Mouse (Mus musculus): Measurements from ENCODE around the gene Uxt. TPM values are rescaled to one million over a fixed set of nuclear protein-coding genes. Genes with fewer than 3 reads are reported as not detected.

Gene Uxt
- 53.4 and 53.7 TPM in 2 replicates for polyA plus RNA-seq (2015; fragmentation: Nextera tagmentation; extraction: Ambion mirVana)

GRCm38 (mm10) chrX:20961477-20962378 is at the start of gene Uxt:
Gene Uxt (minus strand): TSS chrX:20962017.
- Histone ChIP-seq H3K36me3 (replicated peaks; ENCODE audit: insufficient read depth, low read length) (peaks cover 3% of the 10 kb centered on the region), H3K9ac (replicated peaks) (peak within 1 kb of the TSS; percentile 60), H3K4me1 (ENCODE audit: insufficient read depth) (no peaks in the 10 kb centered on the region), H3K4me3 (ENCODE audit: low read depth, low read length) (peak within 1 kb of the TSS; percentile 60), H3K27me3 (ENCODE audit: insufficient read depth, low read length) (no peaks in the 10 kb centered on the region), H3K4me2 (ENCODE audit: low read depth, low read length) (peak within 1 kb of the TSS; percentile 68), H3K27ac (ENCODE audit: low read depth) (peak within 1 kb of the TSS; percentile 96), H3K9me3 (ENCODE audit: low read length) (no peaks in the 10 kb centered on the region)
- WGBS (ENCODE audit: insufficient replicate concordance): 18% methylated on average over 57 of the region's 57 CpGs
- peak; percentile 91 for DNase-seq
- TF ChIP-seq EP300 (IDR thresholded peaks at IDR 0.05; ENCODE audit: low read depth): peak; percentile 25; the same call in 1 of the 2 replicates
- peak; percentile 42 for TF ChIP-seq CTCF (IDR thresholded peaks at IDR 0.05; ENCODE audit: low read depth)
- ATAC-seq: peak; percentile 92

GRCm38 (mm10) chrX:20980901-20981300 is 19.1 kb upstream of the Uxt start:
- Histone ChIP-seq H3K4me3 (ENCODE audit: low read depth, low read length) (no peak overlapping the region), H3K4me1 (ENCODE audit: insufficient read depth) (no peaks in the 10 kb centered on the region), H3K36me3 (replicated peaks; ENCODE audit: insufficient read depth, low read length) (no peaks in the 10 kb centered on the region), H3K4me2 (ENCODE audit: low read depth, low read length) (no peak overlapping the region), H3K9me3 (ENCODE audit: low read length) (no peaks in the 10 kb centered on the region), H3K27ac (ENCODE audit: low read depth) (no peak overlapping the region), H3K27me3 (ENCODE audit: insufficient read depth, low read length) (no peaks in the 10 kb centered on the region), H3K9ac (replicated peaks) (no peak overlapping the region)
- WGBS (ENCODE audit: insufficient replicate concordance): 26% methylated on average over 1 of the region's 1 CpGs
- no peak for TF ChIP-seq CTCF (IDR thresholded peaks at IDR 0.05; ENCODE audit: low read depth)
- TF ChIP-seq EP300 (IDR thresholded peaks at IDR 0.05; ENCODE audit: low read depth): no peak
- ATAC-seq (no peak), DNase-seq (no peak)

DNA sequence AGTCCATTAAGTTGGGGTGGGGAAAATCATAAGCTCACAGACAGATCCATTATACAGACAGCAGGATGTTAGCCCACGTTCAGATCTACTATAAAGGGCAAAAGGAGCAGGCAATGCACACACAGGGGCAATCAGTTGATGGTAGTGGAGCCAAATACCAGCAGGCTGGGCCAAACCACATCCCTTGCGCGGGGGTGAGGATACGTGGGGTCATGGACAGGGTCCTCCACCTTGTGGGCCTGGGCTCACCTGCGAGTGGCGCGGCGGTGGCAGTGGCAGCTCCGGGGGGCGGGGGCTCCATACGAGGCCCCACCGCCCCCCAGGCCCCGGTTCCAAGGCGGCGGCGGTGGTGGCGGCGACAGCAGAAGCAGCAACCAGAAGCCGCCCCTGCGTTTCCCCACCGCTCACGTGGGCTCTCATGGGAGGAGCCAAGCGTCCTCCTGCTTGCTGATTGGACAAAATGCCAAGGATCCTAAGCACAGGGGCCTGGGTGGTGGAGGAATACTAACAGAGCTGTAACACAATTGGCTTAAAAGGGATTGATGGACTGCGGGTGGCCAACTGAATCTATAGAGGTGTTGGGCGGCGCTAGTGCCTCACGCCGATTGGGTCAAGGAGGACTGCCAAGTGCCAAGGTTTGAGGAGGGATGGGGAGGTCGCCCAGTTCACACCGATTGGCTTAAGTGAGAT is 11.5 kb downstream of the Uxt start, which contains the start of gene Elk1:
TSS of gene Elk1 (minus strand) at position 418 of the 690 bp plus-strand sequence.
- peak; percentile 87 for DNase-seq
- no peaks in the 10 kb centered on the region for H3K27me3 ChIP-seq (ENCODE audit: insufficient read depth, low read length)
- TF ChIP-seq CTCF (IDR thresholded peaks at IDR 0.05; ENCODE audit: low read depth): no peak
- no peak for TF ChIP-seq EP300 (IDR thresholded peaks at IDR 0.05; ENCODE audit: low read depth)
- H3K4me3 ChIP-seq (ENCODE audit: low read depth, low read length): peak within 1 kb of the TSS; percentile 66
- peak within 1 kb of the TSS; percentile 72 for H3K9ac ChIP-seq (replicated peaks)
- H3K9me3 ChIP-seq (ENCODE audit: low read length): no peaks in the 10 kb centered on the region
- H3K4me2 ChIP-seq (ENCODE audit: low read depth, low read length): peak within 1 kb of the TSS; percentile 70
- peak; percentile 95 for ATAC-seq
- no peaks in the 10 kb centered on the region for H3K4me1 ChIP-seq (ENCODE audit: insufficient read depth)
- H3K36me3 ChIP-seq (replicated peaks; ENCODE audit: insufficient read depth, low read length): no peaks in the 10 kb centered on the region
- peak within 1 kb of the TSS; percentile 80 for H3K27ac ChIP-seq (ENCODE audit: low read depth)
- 15% methylated on average over 30 of the region's 30 CpGs for WGBS (ENCODE audit: insufficient replicate concordance)

DNA sequence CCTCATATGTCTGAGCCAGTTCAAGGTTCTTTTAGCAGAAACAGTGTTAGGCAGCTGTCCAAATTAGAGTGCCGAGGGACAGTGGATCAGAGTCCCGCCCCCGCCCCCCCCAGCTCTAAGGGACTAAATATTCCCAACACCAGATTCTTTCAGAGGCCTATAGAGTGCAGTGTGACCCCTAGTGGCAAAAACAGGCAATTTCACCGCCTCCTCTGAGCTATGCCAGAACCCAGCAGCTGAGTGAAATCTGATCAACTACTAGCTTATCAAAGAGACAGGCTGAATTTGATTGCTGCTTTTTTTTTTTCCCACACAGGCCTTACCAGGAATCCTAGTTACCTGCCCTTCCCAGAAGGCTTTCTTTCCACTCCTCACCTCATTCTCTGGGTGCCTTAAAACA is 15.8 kb downstream of the Uxt start:
- 8% methylated on average over 4 of the region's 4 CpGs for WGBS (ENCODE audit: insufficient replicate concordance)
- no peak for ATAC-seq
- TF ChIP-seq CTCF (IDR thresholded peaks at IDR 0.05; ENCODE audit: low read depth) (peak; percentile 64), EP300 (IDR thresholded peaks at IDR 0.05; ENCODE audit: low read depth) (no peak)
- Histone ChIP-seq H3K9me3 (ENCODE audit: low read length) (no peaks in the 10 kb centered on the region), H3K4me1 (ENCODE audit: insufficient read depth) (no peaks in the 10 kb centered on the region), H3K27ac (ENCODE audit: low read depth) (no peak overlapping the region), H3K9ac (replicated peaks) (no peak overlapping the region), H3K36me3 (replicated peaks; ENCODE audit: insufficient read depth, low read length) (no peaks in the 10 kb centered on the region), H3K27me3 (ENCODE audit: insufficient read depth, low read length) (no peaks in the 10 kb centered on the region), H3K4me2 (ENCODE audit: low read depth, low read length) (no peak overlapping the region), H3K4me3 (ENCODE audit: low read depth, low read length) (no peak overlapping the region)
- DNase-seq: peak; percentile 41

- H3K4me1 ChIP-seq (ENCODE audit: insufficient read depth): no peaks in the 10 kb centered on the region
- H3K36me3 ChIP-seq (replicated peaks; ENCODE audit: insufficient read depth, low read length): no peaks in the 10 kb centered on the region; the same call in 1 of the 2 replicates
- no peak for TF ChIP-seq EP300 (IDR thresholded peaks at IDR 0.05; ENCODE audit: low read depth)
- TF ChIP-seq CTCF (IDR thresholded peaks at IDR 0.05; ENCODE audit: low read depth): no peak
- DNase-seq (peak; percentile 48), ATAC-seq (peak; percentile 57)
- H3K9ac ChIP-seq (replicated peaks): no peak overlapping the region
- H3K9me3 ChIP-seq (ENCODE audit: low read length): no peaks in the 10 kb centered on the region
- H3K27me3 ChIP-seq (ENCODE audit: insufficient read depth, low read length): no peaks in the 10 kb centered on the region
- H3K4me3 ChIP-seq (ENCODE audit: low read depth, low read length): no peak overlapping the region
- 58% methylated on average over 1 of the region's 1 CpGs for WGBS (ENCODE audit: insufficient replicate concordance)
- H3K4me2 ChIP-seq (ENCODE audit: low read depth, low read length): no peak overlapping the region
- no peak overlapping the region; the same call in 1 of the 2 replicates for H3K27ac ChIP-seq (ENCODE audit: low read depth)
Measured at GRCm38 (mm10) chrX:20931963-20932362, 29.9 kb downstream of the Uxt start.

- H3K4me3 ChIP-seq (ENCODE audit: low read depth, low read length): 0 out of 2 replicates have a peak within 1 kb of the TSS, but pooled peaks have one; percentile 17
- DNase-seq (no peak), ATAC-seq (peak; percentile 52; the same call in 1 of the 2 replicates)
- H3K27ac ChIP-seq (ENCODE audit: low read depth): peak within 1 kb of the TSS; percentile 60
- H3K4me2 ChIP-seq (ENCODE audit: low read depth, low read length): peak within 1 kb of the TSS; percentile 26; the same call in 1 of the 2 replicates
- WGBS (ENCODE audit: insufficient replicate concordance): 43% methylated on average over 1 of the region's 1 CpGs
- no peaks in the 10 kb centered on the region for H3K9me3 ChIP-seq (ENCODE audit: low read length)
- no peaks in the 10 kb centered on the region; the same call in 1 of the 2 replicates for H3K36me3 ChIP-seq (replicated peaks; ENCODE audit: insufficient read depth, low read length)
- H3K27me3 ChIP-seq (ENCODE audit: insufficient read depth, low read length): no peaks in the 10 kb centered on the region
- no peak for TF ChIP-seq CTCF (IDR thresholded peaks at IDR 0.05; ENCODE audit: low read depth)
- TF ChIP-seq EP300 (IDR thresholded peaks at IDR 0.05; ENCODE audit: low read depth): no peak
- no peaks in the 10 kb centered on the region for H3K4me1 ChIP-seq (ENCODE audit: insufficient read depth)
- H3K9ac ChIP-seq (replicated peaks): no peak within 1 kb of the TSS
Measured at GRCm38 (mm10) chrX:20931364-20931763, 30.5 kb downstream of the Uxt start, which contains the start of gene Cfp. Gene Cfp (minus strand): TSS chrX:20931555.
